Mouse (Mus musculus): ENCODE data around the gene Adk.

Adk gene

GRCm38 (mm10) chr14:21313561-21314342, 261.4 kb downstream of the Adk start:
- ATAC-seq (ENCODE audit: insufficient number of reproducible peaks, low FRiP score, low TSS enrichment), result no peak

GRCm38 (mm10) chr14:21314466-21314865, 262.1 kb downstream of the Adk start:
- no peak for ATAC-seq (ENCODE audit: insufficient number of reproducible peaks, low FRiP score, low TSS enrichment)

- no peak for ATAC-seq (ENCODE audit: insufficient number of reproducible peaks, low FRiP score, low TSS enrichment)
Observed at GRCm38 (mm10) chr14:21334826-21335225, 282.5 kb downstream of the Adk start.

- no peak for ATAC-seq (ENCODE audit: insufficient number of reproducible peaks, low FRiP score, low TSS enrichment)
Observed at GRCm38 (mm10) chr14:21335691-21336314, 283.4 kb downstream of the Adk start.

- ATAC-seq (ENCODE audit: insufficient number of reproducible peaks, low FRiP score, low TSS enrichment), result no peak
Observed at GRCm38 (mm10) chr14:21337948-21338347, 285.6 kb downstream of the Adk start.

GRCm38 (mm10) chr14:21341195-21341594, 288.8 kb downstream of the Adk start:
- ATAC-seq (ENCODE audit: insufficient number of reproducible peaks, low FRiP score, low TSS enrichment), result no peak

GRCm38 (mm10) chr14:21342984-21343383, 290.6 kb downstream of the Adk start:
- no peak for ATAC-seq (ENCODE audit: insufficient number of reproducible peaks, low FRiP score, low TSS enrichment)

GRCm38 (mm10) chr14:21344896-21345295, 292.5 kb downstream of the Adk start:
- ATAC-seq (ENCODE audit: insufficient number of reproducible peaks, low FRiP score, low TSS enrichment), result no peak

- no peak for ATAC-seq (ENCODE audit: insufficient number of reproducible peaks, low FRiP score, low TSS enrichment)
Observed at GRCm38 (mm10) chr14:21348611-21349260, 296.4 kb downstream of the Adk start.

- ATAC-seq (ENCODE audit: insufficient number of reproducible peaks, low FRiP score, low TSS enrichment), result no peak
Observed at GRCm38 (mm10) chr14:21351646-21352045, 299.3 kb downstream of the Adk start.

GRCm38 (mm10) chr14:21356286-21356685, 303.9 kb downstream of the Adk start:
- no peak for ATAC-seq (ENCODE audit: insufficient number of reproducible peaks, low FRiP score, low TSS enrichment)

- no peak for ATAC-seq (ENCODE audit: insufficient number of reproducible peaks, low FRiP score, low TSS enrichment)
Observed at GRCm38 (mm10) chr14:21359207-21359895, 307.0 kb downstream of the Adk start.

GRCm38 (mm10) chr14:21359896-21360525, 307.6 kb downstream of the Adk start:
- no peak for ATAC-seq (ENCODE audit: insufficient number of reproducible peaks, low FRiP score, low TSS enrichment)

GRCm38 (mm10) chr14:21367095-21367494, 314.7 kb downstream of the Adk start:
- no peak for ATAC-seq (ENCODE audit: insufficient number of reproducible peaks, low FRiP score, low TSS enrichment)

- no peak for ATAC-seq (ENCODE audit: insufficient number of reproducible peaks, low FRiP score, low TSS enrichment)
Observed at GRCm38 (mm10) chr14:21368622-21369021, 316.2 kb downstream of the Adk start.

GRCm38 (mm10) chr14:21369127-21369526, 316.8 kb downstream of the Adk start:
- no peak for ATAC-seq (ENCODE audit: insufficient number of reproducible peaks, low FRiP score, low TSS enrichment)

- no peak for ATAC-seq (ENCODE audit: insufficient number of reproducible peaks, low FRiP score, low TSS enrichment)
Observed at GRCm38 (mm10) chr14:21371946-21372345, 319.6 kb downstream of the Adk start.

GRCm38 (mm10) chr14:21372689-21373088, 320.3 kb downstream of the Adk start:
- no peak for ATAC-seq (ENCODE audit: insufficient number of reproducible peaks, low FRiP score, low TSS enrichment)

GRCm38 (mm10) chr14:21383701-21384428, 331.5 kb downstream of the Adk start:
- ATAC-seq (ENCODE audit: insufficient number of reproducible peaks, low FRiP score, low TSS enrichment), result no peak

GRCm38 (mm10) chr14:21399506-21399905, 347.1 kb downstream of the Adk start:
- no peak for ATAC-seq (ENCODE audit: insufficient number of reproducible peaks, low FRiP score, low TSS enrichment)
